Mouse (Mus musculus) MEL (cell line): Measurements from ENCODE around the gene Frmd4a. TPM values are rescaled to one million over a fixed set of nuclear protein-coding genes. Genes with fewer than 3 reads are reported as not detected.

Experiments used
- DNase-seq: peaks from one replicate; pipeline ENCODE4 v3.0.0; 2011; ENCODE audit warnings: low read depth, low spot score
- H3K27ac ChIP-seq: 2 replicates; pipeline ENCODE4 v1.5.1; 2012; ENCODE audit warnings: low read depth, mild to moderate bottlenecking, control low read depth, low read length, moderate library complexity; ENCODE audit not compliant: control insufficient read depth
- H3K27me3 ChIP-seq, 2 experiments: fragments of 150-350 bp in 1 of 2; sonication (generic) in 1 of 2; 2 replicates each; pipeline ENCODE4 v1.6.1; 2012; ENCODE audit warnings: low read length in 2 of 2, mild to moderate bottlenecking in 2 of 2, improper control_type of control experiment in 1 of 2, moderate library complexity in 1 of 2; ENCODE audit not compliant: insufficient read depth in 2 of 2, control insufficient read depth in 1 of 2
- H3K36me3 ChIP-seq, 2 experiments: 2 replicates each; pipeline ENCODE4 v1.6.1; 2012 to 2014; ENCODE audit warnings: low read length in 2 of 2, improper control_type of control experiment in 1 of 2, inconsistent platforms in 1 of 2, mild to moderate bottlenecking in 1 of 2; ENCODE audit not compliant: insufficient read depth in 2 of 2, control insufficient read depth in 1 of 2
- H3K4me1 ChIP-seq, 2 experiments: fragments of 150-350 bp in 1 of 2; sonication (generic) in 1 of 2; 2 replicates each; pipeline ENCODE4 v1.6.1; 2012; ENCODE audit warnings: low read length in 2 of 2, improper control_type of control experiment in 1 of 2, mild to moderate bottlenecking in 1 of 2; ENCODE audit not compliant: insufficient read depth in 2 of 2, control insufficient read depth in 1 of 2
- H3K4me3 ChIP-seq, 2 experiments: fragments of 150-350 bp in 1 of 2; sonication (generic) in 1 of 2; 2 replicates each; pipeline ENCODE4 v1.5.1; 2012; ENCODE audit warnings: low read depth in 2 of 2, low read length in 2 of 2, mild to moderate bottlenecking in 2 of 2, moderate library complexity in 2 of 2, control low read depth in 1 of 2, improper control_type of control experiment in 1 of 2; ENCODE audit not compliant: control insufficient read depth in 1 of 2, insufficient read depth in 1 of 2
- H3K79me2 ChIP-seq: 2 replicates; pipeline ENCODE4 v1.6.1; 2012; ENCODE audit warnings: mild to moderate bottlenecking, low read length, moderate library complexity; ENCODE audit not compliant: control insufficient read depth, poor library complexity, insufficient read depth
- H3K9ac ChIP-seq: 2 replicates; pipeline ENCODE4 v1.6.1; 2012; ENCODE audit warnings: low read depth, mild to moderate bottlenecking, control low read depth, low read length, moderate library complexity; ENCODE audit not compliant: control insufficient read depth, poor library complexity, severe bottlenecking
- H3K9me3 ChIP-seq: fragments of 150-350 bp; sonication (generic); replicated peaks from 2 replicates; pipeline ENCODE4 v1.6.1; 2012; ENCODE audit warnings: mild to moderate bottlenecking, low read length, improper control_type of control experiment, moderate library complexity; ENCODE audit not compliant: insufficient read depth
- BHLHE40 ChIP-seq: IDR thresholded peaks from 2 replicates; pipeline ENCODE4 v1.6.1; 2012; ENCODE audit warnings: low read depth, mild to moderate bottlenecking, inconsistent platforms, low read length, improper control_type of control experiment, borderline replicate concordance
- CHD1 ChIP-seq: IDR thresholded peaks from 2 replicates; pipeline ENCODE4 v1.6.1; 2012; ENCODE audit warnings: low read depth, mild to moderate bottlenecking, inconsistent platforms, low read length, improper control_type of control experiment
- CHD2 ChIP-seq: IDR thresholded peaks from 2 replicates; pipeline ENCODE4 v1.6.1; 2011; ENCODE audit warnings: low read length, improper control_type of control experiment
- CTCF ChIP-seq, 3 experiments: IDR thresholded peaks in 2 of 3; conservative IDR thresholded peaks in 1 of 3; 2 replicates each; pipeline ENCODE4 v1.5.1; 2011 to 2012; ENCODE audit warnings: low read length in 3 of 3, low read depth in 2 of 3, mild to moderate bottlenecking in 2 of 3, improper control_type of control experiment in 1 of 3, inconsistent platforms in 1 of 3, mixed read lengths in 1 of 3, moderate library complexity in 1 of 3; ENCODE audit not compliant: control insufficient read depth in 1 of 3, insufficient read depth in 1 of 3, poor library complexity in 1 of 3, severe bottlenecking in 1 of 3
- E2F4 ChIP-seq: IDR thresholded peaks from 2 replicates; pipeline ENCODE4 v1.6.1; 2011; ENCODE audit warnings: low read depth, low read length, improper control_type of control experiment, borderline replicate concordance
- EP300 ChIP-seq, 2 experiments: IDR thresholded peaks; 2 replicates each; pipeline ENCODE4 v1.6.1; 2011; ENCODE audit warnings: improper control_type of control experiment in 2 of 2, low read length in 2 of 2, low read depth in 1 of 2, mild to moderate bottlenecking in 1 of 2
- GABPA ChIP-seq: IDR thresholded peaks from 2 replicates; pipeline ENCODE4 v1.6.1; 2012; ENCODE audit warnings: low read depth, mild to moderate bottlenecking, inconsistent platforms, low read length, improper control_type of control experiment, moderate library complexity
- GATA1 ChIP-seq: IDR thresholded peaks from 2 replicates; pipeline ENCODE4 v1.6.1; 2011; ENCODE audit warnings: low read depth, low read length, improper control_type of control experiment
- HCFC1 ChIP-seq: IDR thresholded peaks from 2 replicates; pipeline ENCODE4 v1.6.1; 2012; ENCODE audit warnings: low read depth, mild to moderate bottlenecking, inconsistent platforms, low read length, improper control_type of control experiment, moderate library complexity
- JUND ChIP-seq: IDR thresholded peaks from 2 replicates; pipeline ENCODE4 v1.6.1; 2011; ENCODE audit warnings: low read depth, mild to moderate bottlenecking, improper control_type of control experiment, low read length
- KAT2A ChIP-seq: conservative IDR thresholded peaks from 2 replicates; pipeline ENCODE4 v1.6.1; 2012; ENCODE audit warnings: low read depth, low read length, improper control_type of control experiment, inconsistent platforms
- MAFK ChIP-seq: IDR thresholded peaks from 2 replicates; pipeline ENCODE4 v1.6.1; 2011; ENCODE audit warnings: low read depth, mild to moderate bottlenecking, low read length, improper control_type of control experiment, borderline replicate concordance
- MAZ ChIP-seq: IDR thresholded peaks from 2 replicates; pipeline ENCODE4 v1.6.1; 2012; ENCODE audit warnings: low read depth, mild to moderate bottlenecking, inconsistent platforms, low read length, improper control_type of control experiment
- MYB ChIP-seq: IDR thresholded peaks from 2 replicates; pipeline ENCODE4 v1.6.1; 2011; ENCODE audit warnings: mild to moderate bottlenecking, low read depth, low read length, improper control_type of control experiment
- MYC ChIP-seq: IDR thresholded peaks from 2 replicates; pipeline ENCODE4 v1.6.1; 2011; ENCODE audit warnings: low read depth, mild to moderate bottlenecking, low read length, improper control_type of control experiment, moderate library complexity
- NRF1 ChIP-seq: IDR thresholded peaks from 2 replicates; pipeline ENCODE4 v1.6.1; 2014; ENCODE audit warnings: low read depth, mild to moderate bottlenecking, inconsistent platforms, low read length, improper control_type of control experiment, moderate library complexity; ENCODE audit not compliant: poor library complexity, insufficient read depth, severe bottlenecking
- RAD21 ChIP-seq: IDR thresholded peaks from 2 replicates; pipeline ENCODE4 v1.6.1; 2011; ENCODE audit warnings: mild to moderate bottlenecking, low read depth, low read length, improper control_type of control experiment
- RCOR1 ChIP-seq: IDR thresholded peaks from 2 replicates; pipeline ENCODE4 v1.6.1; 2012; ENCODE audit warnings: low read depth, mild to moderate bottlenecking, inconsistent platforms, low read length, improper control_type of control experiment
- SMC3 ChIP-seq: IDR thresholded peaks from 2 replicates; pipeline ENCODE4 v1.6.1; 2011; ENCODE audit warnings: low read depth, low read length, improper control_type of control experiment
- TAL1 ChIP-seq: IDR thresholded peaks from 2 replicates; pipeline ENCODE4 v1.6.1; 2012; ENCODE audit warnings: mild to moderate bottlenecking, inconsistent platforms, low read length, moderate library complexity, mixed read lengths
- TCF12 ChIP-seq: IDR thresholded peaks from 2 replicates; pipeline ENCODE4 v1.6.1; 2014; ENCODE audit warnings: low read depth, mild to moderate bottlenecking, inconsistent platforms, low read length, improper control_type of control experiment, moderate library complexity
- UBTF ChIP-seq: IDR thresholded peaks from 2 replicates; pipeline ENCODE4 v1.6.1; 2012; ENCODE audit warnings: low read depth, mild to moderate bottlenecking, inconsistent platforms, low read length, improper control_type of control experiment, moderate library complexity, borderline replicate concordance; ENCODE audit not compliant: insufficient read depth
- USF2 ChIP-seq, 2 experiments: IDR thresholded peaks; 2 replicates each; pipeline ENCODE4 v1.6.1; 2011 to 2012; ENCODE audit warnings: improper control_type of control experiment in 2 of 2, low read length in 2 of 2, borderline replicate concordance in 1 of 2, inconsistent platforms in 1 of 2, low read depth in 1 of 2, mild to moderate bottlenecking in 1 of 2; ENCODE audit not compliant: insufficient read depth in 1 of 2
- polyA plus RNA-seq, 2 experiments: library from polyadenylated mRNA; stranded (reverse) in 1 of 2; unstranded in 1 of 2; fragments of >175 nt in 1 of 2; fragments of >200 nt in 1 of 2; gene quantifications; 2 replicates each; pipeline versions ENCODE4 v1.2.1 to v1.2.4; 2012; ENCODE audit warnings: low replicate concordance in 2 of 2, low read depth in 1 of 2; ENCODE audit not compliant: insufficient read length in 2 of 2, insufficient read depth in 1 of 2, missing spikeins in 1 of 2
- total RNA-seq: library from RNA; depleted of rRNA; stranded (reverse); fragments of 300-350 nt; gene quantifications from 2 replicates; pipeline ENCODE4 v1.2.3, GENCODE M21; 2012

Gene Frmd4a
- total and polyA plus RNA-seq, 3 experiments, result 6.4 to 14.4 TPM; not detected in 1

DNA sequence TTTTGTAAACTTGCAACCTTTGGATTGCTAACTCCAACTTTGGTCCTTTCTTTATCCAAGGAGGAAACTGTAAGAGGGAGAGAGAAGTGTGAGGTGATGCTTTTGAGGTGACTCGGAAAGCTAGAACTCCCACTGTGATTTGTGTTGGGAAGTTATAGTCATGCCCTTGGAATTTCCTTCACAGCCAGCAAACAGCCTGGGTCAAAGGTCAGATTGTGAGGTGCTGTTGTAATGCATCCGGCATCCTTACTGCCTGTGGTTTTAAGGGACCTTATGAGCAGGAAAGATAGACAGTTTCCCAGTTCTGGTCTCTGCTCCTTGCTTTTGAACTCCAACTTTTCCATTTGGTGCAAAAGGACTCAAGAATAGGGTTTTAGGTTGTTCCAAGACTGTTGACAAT lies 404.2 kb downstream of the Frmd4a start:
- no peak for TF ChIP-seq E2F4
- TF ChIP-seq MAZ, result no peak
- TF ChIP-seq EP300 (IDR thresholded peaks at IDR 0.05; ENCODE audit: low read depth in 1 of 2, low read length in 2 of 2), result no peak
- TF ChIP-seq MAFK, result no peak
- no peak for TF ChIP-seq UBTF
- no peak for TF ChIP-seq SMC3
- TF ChIP-seq JUND, result no peak
- no peak for TF ChIP-seq USF2 (IDR thresholded peaks at IDR 0.05; ENCODE audit: borderline replicate concordance in 1 of 2, insufficient read depth in 1 of 2, low read depth in 1 of 2, low read length in 2 of 2)
- no peak for TF ChIP-seq HCFC1
- no peak overlapping the region for H3K9ac ChIP-seq
- H3K4me3 ChIP-seq, result no peak overlapping the region
- H3K4me1 ChIP-seq, result no peaks in the 10 kb centered on the region
- peaks cover 3 to 4% of the 10 kb centered on the region in 2 experiments; a peak in 3 of 4 replicates for H3K27me3 ChIP-seq
- H3K79me2 ChIP-seq, result no peaks in the 10 kb centered on the region
- no peak overlapping the region for H3K27ac ChIP-seq
- no peaks in the 10 kb centered on the region for H3K9me3 ChIP-seq
- DNase-seq, result no peak
- H3K36me3 ChIP-seq, result no peaks in the 10 kb centered on the region

DNA sequence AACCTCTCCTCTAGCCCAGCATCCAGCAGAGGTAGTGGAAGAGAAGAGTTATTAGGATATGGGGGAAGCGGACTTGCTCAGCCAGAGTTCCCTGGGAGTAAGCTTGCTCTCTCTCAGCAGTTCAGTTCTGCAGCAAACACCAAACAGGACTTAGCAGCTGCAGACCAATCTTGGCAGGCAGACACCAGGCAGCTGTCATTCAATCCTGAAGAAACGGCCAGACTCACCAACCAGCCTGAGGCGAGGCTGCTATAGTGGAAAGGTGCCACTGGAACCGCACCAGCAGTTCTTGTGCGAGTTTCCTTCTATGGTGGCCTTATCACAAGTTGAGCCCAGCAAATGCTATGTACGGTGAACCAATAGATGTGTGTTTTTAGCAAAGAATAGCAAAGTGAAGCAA lies 406.4 kb downstream of the Frmd4a start:
- Histone ChIP-seq H3K4me1 (no peaks in the 10 kb centered on the region), H3K79me2 (no peaks in the 10 kb centered on the region), H3K27me3 (peaks cover 0 to 2% of the 10 kb centered on the region in 2 experiments; a peak in 3 of 4 replicates), H3K9me3 (no peaks in the 10 kb centered on the region), H3K4me3 (no peak overlapping the region), H3K27ac (no peak overlapping the region), H3K36me3 (no peaks in the 10 kb centered on the region), H3K9ac (no peak overlapping the region)
- no peak for DNase-seq
- TF ChIP-seq GATA1 (no peak), EP300 (IDR thresholded peaks at IDR 0.05; ENCODE audit: low read depth in 1 of 2, low read length in 2 of 2) (no peak), TCF12 (no peak), SMC3 (no peak), GABPA (no peak), MYB (no peak)

DNA sequence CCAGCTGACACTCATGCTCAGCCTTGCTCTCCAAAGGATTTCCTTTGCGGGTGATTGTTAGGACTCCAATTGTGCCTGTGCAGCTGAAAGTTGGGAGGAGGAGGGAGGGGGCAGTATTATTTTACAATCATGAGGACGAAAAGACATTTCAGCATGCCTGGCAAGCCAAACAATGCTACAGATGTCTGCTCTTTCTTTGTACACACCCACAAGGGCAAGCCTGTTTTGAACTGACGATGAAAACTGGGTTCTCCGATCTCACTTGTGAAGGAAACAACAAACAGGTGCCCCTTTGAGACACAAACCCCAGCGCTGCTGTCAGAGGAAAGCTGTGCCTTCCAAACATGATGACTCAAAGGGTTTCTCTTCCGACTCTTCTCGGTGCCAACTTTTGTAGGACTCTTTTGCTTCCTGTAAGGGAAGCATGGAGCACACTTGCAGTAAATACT lies 410.9 kb downstream of the Frmd4a start:
- Histone ChIP-seq H3K9me3 (no peaks in the 10 kb centered on the region), H3K4me3 (no peak overlapping the region), H3K79me2 (no peaks in the 10 kb centered on the region), H3K27ac (no peak overlapping the region), H3K27me3 (peaks cover 0 to 2% of the 10 kb centered on the region in 2 experiments; a peak in 2 of 4 replicates), H3K9ac (no peak overlapping the region), H3K36me3 (peaks cover 0 to 3% of the 10 kb centered on the region in 2 experiments; a peak in 1 of 4 replicates), H3K4me1 (peaks cover 0 to 7% of the 10 kb centered on the region in 2 experiments; a peak in 1 of 4 replicates)
- no peak for DNase-seq
- TF ChIP-seq CHD2, result no peak
- TF ChIP-seq GABPA, result no peak
- no peak for TF ChIP-seq CHD1
- TF ChIP-seq BHLHE40, result no peak
- TF ChIP-seq E2F4, result no peak
- no peak for TF ChIP-seq TAL1
- no peak for TF ChIP-seq UBTF
- TF ChIP-seq MYC, result no peak
- TF ChIP-seq GATA1, result no peak
- no peak for TF ChIP-seq HCFC1
- no peak for TF ChIP-seq NRF1
- TF ChIP-seq RCOR1, result no peak
- TF ChIP-seq KAT2A, result no peak
- TF ChIP-seq JUND, result no peak
- TF ChIP-seq CTCF (IDR thresholded peaks at IDR 0.05 in 2 of 3, conservative IDR thresholded peaks at IDR 0.05 in 1 of 3; ENCODE audit: control insufficient read depth in 1 of 3, insufficient read depth in 1 of 3, low read depth in 2 of 3, low read length in 3 of 3, poor library complexity in 1 of 3, severe bottlenecking in 1 of 3), result no peak
- no peak for TF ChIP-seq RAD21
- no peak for TF ChIP-seq MAFK
